Mouse (Mus musculus): ENCODE results near the gene Palld. TPM values are rescaled to one million over a fixed set of nuclear protein-coding genes. Genes with fewer than 3 reads are reported as not detected.

The Palld gene
- total RNA-seq, 2 experiments from 2014 or later = 148 to 150 TPM

DNA sequence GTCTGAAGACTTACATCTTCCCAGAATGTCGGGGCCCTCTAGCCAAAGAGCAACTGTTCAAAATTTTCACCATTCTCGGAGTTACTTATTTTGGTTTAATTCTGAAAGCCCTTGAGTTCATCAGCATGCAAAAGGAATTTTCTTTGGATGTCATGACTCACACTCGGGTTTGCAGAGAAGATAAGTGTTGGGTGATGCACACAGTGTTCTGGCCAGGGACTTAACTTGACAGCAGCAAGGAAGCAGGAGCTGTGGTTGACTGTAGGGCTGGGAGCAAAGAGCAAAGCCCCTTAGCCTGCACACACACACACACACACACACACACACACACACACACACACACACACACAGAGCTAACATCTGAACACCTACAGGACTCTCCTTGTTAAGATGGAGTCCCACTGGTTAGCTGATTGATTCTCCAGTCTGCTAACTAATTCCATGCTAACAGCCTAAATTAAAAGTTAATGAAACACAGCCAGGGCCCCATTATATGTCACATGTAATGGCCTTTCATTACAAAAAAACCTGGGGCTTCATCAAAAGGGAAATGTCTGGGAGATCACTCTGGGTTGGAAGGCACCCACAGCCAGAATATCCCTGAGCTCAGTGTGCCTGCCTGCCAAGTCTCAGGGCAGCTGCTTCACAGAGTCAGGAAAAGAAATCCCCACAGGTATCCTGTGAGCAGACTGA lies 273.4 kb downstream of the Palld start:
- DNase-seq = no peak

DNA sequence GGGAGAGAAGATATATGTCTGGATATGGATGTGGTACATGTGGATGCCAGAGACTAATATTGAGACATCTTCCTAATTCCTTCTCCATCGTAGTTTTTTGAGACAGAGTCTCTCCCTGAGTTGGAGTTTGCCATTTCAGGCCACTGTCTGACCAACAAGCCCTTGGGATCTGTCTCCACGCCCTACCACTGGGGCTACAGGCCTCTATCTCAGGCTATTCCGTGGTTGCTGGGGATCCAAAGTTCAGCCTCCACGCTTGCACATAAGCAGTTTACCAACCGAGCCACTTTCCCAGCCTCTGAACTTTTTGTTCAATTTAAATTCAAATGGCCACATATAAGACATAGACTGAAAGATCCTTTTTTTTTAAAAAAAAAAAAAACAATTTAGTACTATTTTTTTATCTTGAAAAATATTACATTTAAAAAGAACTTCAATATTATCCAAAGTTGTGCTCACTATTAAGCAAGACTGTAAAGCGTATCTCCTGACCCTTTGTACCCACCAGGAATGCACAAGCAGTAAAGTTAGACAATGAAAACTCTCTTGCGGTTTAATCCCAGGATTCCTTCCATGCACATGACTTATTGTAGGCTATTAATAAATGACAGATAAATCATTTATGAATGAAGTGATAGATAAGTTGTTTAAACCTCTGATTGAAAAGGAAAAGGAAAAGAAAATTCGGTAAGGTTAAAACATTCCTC lies 276.1 kb downstream of the Palld start:
- DNase-seq = no peak

DNA sequence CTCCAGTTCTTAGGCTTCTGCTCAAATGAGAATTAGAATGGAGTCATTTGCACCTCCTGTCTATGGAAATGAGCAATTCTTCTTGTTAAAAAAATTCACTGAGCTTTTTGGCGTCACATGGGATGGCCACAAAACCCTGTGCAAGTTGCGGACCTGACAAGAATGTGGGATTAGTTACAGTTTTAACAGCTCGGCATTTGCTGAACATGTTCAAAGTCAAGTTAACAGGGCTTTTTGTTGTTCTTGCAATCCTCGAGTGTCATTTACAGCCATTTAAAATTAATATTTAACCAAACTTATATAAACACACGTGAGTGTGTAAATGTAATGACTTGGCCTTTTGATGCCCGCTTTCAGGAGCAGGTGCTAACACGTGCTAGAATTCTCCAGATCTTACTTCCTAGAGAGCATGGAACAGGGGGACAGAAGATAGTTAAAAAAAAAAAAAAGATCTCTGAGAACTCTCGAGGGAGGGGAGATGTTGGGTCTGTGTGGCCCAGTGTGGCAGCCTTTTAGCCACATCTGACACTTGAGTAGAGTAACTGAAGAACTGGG lies 276.8 kb downstream of the Palld start:
- DNase-seq = no peak

DNA sequence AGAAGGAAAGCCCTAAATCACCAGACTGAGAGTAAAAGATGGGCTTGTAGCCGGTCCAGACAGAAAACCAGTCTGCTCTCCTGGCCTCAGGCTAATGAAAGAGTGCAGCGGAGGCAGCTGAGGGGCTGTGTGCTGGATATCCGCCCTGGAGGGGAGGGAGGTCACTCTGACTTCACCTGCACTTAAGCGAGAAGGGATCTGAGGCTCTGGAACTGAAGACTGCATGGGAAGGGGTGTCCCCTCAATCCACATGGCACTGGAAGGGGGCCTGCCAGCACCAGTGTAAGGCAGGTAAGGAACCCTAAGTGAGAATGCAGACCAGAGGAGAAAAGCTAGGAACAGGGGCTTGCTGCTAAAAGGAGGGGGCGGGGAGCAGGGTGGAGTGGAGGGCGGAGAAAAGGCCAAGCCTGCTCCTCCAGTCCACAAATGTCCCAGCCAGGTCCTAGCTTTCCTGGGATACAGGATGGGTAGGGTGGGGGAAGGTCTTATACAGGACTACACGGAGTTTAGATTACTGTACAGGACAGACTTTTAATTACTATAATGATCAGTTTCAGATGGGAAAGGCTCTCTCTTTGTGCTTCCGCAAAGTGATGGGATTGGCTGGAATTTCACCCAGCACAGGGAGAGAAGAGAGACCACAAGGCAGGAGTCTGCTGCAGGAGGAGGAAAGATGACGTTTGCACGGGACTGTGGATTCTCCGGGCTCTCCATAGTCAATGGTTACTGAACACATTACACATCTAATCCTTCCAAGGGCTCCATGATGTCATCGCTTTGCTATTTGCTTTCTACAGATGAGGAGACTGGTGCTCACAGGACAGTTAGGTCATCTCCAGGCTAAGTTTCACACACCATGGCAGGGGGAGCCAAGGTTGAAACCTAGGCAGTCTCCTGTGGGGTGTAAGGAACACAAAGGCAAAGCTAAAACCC lies 278.7 kb downstream of the Palld start:
- no peak for DNase-seq

DNA sequence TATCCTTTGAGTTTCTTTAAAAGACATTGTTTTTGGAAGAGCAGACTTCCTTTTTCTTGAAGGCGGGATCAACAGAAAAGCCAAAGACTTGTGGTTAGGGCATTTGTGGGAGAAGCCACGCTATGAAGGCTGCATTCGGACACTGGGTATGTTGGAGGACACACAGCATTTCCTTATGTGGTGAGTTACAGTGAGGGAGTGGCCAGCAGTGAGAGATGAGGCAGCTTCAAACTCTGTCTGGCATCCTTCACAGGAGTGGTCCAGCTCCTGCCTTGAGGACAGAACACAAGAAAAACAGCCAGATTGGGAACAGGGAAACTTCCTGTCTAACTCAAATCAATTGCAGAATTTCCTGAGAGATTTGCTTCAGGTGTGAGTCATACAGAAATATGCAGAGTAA lies 281.2 kb downstream of the Palld start:
- no peak for DNase-seq

DNA sequence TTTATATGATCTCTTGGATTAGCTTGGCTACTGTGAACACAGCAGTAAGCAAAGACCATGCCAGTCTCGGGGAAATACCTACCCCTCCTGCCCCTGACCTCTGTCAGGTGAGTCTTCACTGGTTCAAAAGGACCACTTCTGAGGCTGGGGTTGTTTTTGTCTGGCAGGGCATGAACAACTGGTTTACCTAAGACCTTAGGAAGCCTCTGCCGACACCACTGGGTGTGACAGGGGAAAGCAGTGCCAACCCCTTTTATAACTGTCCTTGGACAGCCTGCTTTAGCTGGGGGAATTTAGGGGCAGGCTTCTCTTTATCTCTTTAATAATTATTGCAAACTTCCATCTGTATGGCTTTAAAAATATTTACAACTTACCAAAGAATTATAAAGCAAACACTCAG lies 284.8 kb downstream of the Palld start:
- no peak for DNase-seq

DNA sequence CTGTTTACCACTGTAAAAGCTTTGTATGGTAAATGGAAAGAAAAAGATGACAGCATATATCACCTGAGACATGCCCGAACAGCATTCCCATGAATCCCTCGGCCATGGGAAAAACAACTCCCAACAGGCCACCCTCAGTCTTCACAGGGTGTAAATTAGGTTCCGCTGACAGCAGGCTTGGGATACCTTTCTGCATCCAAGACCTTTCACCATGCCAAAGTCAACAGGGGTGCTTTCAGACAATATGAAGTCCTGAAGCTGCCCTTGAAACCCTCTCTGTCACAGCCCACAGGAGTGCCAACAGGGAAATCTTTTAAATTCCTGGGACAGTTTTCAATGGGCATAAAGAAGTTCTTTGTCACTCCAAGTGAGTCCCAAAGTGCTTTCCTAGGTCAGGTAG lies 285.4 kb downstream of the Palld start:
- no peak for DNase-seq

DNA sequence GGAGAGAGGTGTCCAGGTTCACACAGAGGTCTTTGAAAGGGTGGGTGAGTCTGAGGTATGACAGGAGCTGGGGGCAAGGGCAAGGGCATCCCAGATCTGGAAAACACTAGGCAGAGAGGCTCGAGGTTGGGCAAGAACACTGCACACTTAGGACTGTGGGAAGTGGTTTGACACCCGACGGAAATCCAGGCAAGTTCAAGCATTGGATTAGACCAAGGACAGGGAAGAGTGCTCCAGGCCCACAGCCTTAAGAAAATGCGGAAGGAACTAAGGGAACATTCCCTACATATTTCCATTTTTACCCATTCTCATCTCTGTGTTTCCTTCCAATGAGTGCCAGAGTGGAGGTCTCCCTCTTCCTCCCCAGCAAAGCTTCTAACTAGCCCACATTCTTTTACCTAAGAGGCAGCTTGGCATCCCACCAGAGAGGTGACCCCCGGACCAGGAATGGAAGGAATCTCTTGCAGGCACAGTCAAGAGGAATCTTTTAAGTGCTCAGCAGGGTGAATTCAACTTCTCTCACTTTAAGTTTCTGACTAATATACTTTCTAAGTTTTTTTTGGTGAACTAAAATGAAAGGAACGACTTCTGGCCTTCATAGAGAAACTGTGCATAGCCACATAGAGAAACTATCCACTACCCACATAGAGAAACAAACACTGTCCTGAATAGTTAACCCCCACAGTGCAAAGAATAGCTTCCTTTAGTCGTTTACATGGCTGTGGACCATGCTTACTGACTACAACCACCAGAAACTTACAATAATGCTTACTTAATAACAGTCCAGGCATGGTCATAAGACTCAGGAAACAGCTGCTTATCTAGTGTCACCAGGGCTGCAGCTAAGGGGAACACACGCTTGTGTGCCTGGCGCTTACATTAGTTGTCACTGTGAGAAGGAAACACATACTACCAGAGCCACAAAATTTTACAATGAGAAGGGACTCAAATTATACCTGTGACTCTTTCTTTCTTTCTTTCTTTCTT lies 286.5 kb downstream of the Palld start:
- no peak for DNase-seq

DNA sequence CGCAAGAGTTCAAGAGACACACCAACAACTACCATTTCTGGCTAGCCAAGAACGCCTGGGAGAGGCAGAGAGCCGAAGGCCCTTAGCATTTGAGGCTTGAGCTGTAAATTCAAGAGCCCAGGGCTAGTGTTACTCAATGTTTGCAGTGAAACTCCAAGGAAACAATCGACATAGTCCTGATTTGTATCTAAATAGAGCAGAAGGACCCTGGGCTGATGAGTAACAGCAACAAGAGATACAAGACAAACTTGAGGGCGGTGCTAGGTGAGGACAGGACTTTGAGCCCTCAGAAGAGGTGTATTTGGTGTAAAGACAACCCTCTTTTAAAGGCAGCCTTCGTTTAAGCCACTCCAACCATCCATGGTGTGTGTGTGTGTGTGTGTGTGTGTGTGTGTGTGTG lies 290.7 kb downstream of the Palld start:
- DNase-seq = no peak

DNA sequence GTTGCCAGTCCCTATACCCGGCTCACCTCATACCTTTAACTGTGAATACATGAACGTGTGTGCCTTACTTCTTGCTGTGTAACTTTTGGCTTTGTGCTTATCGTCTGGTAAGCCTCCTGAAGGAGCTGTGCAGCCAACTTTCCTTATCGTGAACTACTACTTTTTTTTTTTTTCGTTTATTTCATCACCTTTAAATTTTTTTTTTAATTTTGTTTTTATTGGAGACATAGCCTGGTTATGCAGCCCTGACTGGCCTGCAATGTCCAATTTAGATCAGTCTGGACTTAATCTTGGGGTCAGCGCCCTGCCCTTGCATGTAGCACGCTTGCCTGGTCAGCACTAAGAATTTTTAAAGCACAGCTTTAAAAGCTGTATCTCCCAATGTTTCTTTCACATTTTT lies 291.4 kb downstream of the Palld start:
- no peak for DNase-seq

DNA sequence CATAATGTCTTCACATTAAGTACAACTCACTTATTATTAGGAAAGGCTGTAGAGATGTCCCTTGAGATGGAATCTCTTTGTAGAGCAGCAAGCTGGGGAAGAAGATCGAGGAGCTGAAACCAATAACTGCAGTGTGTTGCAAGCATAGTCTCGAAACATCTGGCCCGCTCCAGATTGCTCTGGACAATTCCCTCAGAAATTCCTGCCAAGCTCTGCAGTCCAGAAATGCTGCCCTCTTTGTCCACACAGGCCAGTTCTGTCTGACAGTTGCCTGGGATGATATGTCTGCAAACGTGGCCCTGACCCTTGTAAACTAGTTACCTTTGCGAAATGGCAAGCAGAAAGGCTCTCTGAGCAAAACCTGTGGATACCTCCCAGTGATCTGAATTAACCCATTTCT lies 291.9 kb downstream of the Palld start:
- DNase-seq = no peak

DNA sequence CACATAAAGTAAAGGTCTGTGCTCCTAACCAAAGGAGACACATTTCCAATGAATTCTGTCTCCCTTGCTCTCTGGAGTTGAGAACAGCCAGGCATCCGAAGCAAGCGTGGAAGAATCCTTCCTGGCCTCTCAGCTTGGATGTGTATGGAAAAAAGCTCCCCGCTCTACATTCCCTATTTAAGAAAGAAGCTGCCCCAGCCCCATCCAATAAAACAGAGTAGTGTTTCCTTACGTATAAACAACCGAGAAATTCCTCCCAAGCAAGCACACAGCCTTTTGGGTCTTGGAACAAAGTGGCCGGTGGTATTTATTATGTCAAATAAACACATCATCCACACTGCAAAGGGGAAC lies 295.1 kb downstream of the Palld start:
- no peak for DNase-seq

DNA sequence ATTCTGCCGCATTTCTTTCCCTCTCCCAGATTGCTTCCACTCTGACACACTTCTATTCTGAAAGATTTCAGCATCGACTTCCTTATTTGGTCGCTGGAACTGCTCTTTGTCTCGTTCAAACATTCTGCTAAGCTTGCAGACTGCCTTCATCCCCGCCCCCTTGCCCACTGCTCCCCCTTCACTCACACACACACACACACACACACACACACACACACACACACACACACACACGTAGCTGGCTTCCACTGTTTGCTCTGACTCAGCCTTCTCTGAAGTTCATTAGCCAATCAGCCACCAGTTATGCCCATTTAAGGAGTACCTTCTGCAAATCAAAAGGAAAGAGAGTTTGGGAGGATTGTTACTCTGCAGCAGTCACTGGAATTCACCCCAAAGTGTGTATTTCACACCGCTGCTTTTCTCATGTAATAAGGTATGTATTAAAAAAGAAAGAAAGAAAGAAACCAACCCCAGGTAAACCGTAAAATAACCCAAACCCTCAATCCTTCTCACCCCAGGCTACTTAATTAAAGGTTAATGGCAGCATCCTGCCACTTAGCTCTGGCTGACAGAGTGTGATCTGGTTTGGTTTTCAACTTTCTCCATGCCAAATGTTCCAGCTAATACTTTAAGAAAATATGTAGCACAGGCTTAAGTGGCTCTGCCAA lies 295.6 kb downstream of the Palld start:
- DNase-seq = peak; percentile 63

DNA sequence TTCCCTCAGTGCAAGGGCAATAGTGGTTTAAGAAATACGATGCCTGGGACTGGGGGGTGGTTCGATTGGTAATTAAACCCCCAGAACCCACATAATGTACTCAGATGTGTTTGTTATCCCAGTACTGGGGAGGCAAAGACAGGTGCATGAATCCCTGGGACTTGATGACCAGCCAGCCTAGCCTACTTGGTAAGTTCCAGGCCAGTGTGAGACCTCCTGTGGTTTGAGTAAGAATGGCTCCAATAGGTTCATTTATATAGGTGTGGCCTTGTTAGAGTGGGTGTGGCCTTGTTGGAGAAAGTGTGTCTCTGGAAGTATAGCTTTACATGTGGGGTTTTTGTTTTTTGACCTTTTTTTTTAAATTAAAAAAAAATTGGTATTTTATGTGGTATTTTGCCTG lies 297.6 kb downstream of the Palld start:
- DNase-seq = no peak

DNA sequence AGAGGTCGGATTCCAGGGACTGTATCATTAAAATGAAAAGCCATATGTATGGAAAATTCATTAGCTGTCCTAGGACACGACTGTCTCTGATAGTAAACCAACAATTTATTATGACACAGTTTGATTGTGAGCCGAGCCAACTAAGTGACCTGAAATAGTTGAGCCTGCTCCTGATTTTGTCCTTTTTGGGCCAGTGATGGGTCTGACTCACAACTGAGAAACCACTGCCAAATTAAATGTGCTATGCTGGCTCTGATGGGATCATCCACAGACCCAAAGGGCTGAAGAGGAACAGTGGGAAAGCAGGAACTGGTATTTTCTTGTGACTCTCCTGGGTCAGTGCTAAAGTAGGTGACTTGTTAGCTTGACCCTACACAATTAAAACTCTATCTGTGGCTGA lies 305.6 kb downstream of the Palld start:
- no peak for DNase-seq

DNA sequence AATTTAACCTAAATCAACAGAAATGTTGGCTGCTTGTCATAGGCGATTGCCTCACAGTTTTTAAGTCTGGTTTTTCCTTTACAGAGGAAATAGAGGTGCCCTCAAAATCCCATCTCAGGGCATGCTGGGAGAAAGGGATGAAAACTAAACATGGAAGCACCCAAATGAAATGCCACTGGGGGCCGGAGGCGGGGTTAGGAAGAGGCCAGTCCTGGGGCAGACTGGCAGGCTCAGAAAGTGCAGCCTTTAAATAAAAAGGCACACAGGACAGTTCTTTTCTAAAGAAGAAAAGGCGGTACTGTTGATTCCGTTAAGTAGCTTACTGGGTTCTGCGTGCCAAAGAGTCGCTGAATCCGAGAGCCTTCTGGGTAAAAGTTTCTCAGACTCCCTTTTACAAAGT lies 311.0 kb downstream of the Palld start:
- no peak for DNase-seq

DNA sequence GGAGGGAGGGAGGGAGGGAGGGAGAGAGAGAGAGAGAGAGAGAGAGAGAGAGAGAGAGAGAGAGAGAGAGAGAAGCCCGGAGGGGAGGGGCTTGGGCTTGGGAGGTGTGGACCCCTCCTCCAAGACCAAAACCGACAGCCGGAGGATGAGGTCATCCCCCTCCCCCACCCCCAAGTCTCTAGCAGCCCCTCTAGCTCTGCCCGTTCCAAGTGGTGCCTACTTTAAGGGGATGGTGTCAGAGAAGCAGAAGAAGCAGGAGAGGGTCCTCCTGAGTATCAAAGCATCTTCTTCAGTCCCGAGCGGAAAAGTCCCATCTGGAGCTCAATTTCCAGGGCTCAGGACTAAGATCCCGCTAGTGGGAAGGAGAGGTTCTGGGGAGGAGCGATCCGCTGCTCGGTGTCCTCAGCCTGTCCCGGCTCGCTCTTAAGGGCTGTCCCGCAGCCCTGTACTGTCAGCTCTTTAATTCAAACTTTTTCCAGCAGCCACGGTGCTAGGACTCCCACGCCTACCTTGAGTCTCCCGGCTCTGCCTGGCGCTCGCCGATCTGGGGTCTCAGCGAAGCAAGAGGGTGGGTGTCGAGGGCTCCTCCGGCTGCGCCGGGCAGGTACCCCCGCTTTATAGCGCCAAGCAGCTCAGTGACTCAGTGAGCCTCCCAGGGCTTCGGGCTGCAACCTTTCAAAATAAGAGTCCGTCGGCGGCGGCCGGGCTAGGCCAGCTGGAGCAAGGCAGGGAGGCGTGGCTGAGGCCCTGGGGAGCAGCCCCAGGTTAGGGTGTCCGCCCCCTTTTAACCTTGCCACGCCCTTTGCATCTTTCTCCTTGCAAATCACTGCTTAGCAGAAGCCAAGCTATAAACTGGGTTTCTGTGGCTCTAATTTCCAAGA lies 311.7 kb downstream of the Palld start:
- DNase-seq = peak; percentile 82

DNA sequence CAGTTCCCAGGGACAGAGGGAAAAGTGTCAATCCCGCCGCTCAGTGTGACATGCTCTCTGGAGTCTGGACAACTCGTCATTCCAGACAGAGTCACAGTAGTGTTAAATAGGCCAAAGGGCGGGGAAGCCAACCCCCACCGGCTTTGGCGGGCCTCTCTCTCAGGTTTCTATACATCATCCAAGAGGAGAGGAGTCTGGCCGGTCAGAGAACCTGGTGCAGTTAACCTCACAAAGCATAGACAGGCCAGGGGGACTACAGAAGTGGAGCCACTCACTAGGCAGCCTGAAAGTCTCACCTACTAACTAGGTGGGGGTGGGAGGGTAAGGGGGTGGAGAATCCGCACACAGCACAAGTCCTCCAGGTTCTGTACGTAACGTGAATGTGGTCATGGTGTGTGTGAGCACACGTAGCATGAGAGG lies 312.5 kb downstream of the Palld start:
- DNase-seq = no peak

DNA sequence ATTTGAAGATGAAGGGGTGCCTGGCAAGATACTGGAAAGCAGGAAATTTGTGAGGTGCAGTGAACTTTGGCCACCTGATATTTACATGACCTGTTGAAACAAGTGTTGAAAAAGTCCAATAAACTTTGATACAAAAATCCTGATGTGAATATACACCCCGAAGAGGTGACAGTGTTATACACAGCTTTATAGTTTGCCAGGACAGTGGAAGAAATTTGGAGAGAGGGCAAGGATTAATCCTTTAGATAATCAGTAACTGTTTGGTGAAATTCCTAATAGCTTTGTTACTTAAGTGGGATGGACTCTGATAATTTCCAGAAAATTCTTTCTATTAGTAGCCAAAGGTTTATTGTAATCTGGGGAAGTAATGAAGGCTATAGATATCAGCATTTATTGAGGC lies 314.2 kb downstream of the Palld start:
- DNase-seq = no peak

DNA sequence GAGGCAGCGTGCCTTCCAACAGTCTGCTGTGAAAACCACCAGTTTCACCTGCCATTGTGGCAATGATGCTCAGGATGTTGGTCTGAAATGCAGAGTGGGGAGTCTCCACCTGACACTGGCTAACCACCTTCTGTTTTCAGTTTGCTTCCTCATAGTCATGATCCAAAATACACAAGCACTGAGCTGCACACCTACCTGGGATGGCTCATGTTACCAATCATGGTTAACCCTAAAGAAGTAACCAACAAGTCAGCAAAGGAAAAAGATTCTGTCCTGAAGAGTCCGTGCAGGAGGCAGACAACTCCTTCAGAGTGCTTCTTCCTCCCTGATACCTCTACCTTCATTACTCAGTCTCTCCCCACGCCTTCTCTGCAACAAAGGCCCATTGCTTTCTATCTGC lies 314.8 kb downstream of the Palld start:
- DNase-seq = no peak

All from gastrocnemius, postnatal 10 days (tissue).